Mouse (Mus musculus): ENCODE results near the gene 2210016L21Rik.
"Not testable (repeated sequence)": the region's sequence is repeated elsewhere in the genome, so short reads cannot be mapped to it uniquely, and the experiment has no call there.

2210016L21Rik gene

GRCm38 (mm10) chr5:114942074-114942765 is at the start of gene 2210016L21Rik:
Gene 2210016L21Rik, plus strand, starts transcription at chr5:114942158.
- DNase-seq, result peak; percentile 85 to 92

DNA sequence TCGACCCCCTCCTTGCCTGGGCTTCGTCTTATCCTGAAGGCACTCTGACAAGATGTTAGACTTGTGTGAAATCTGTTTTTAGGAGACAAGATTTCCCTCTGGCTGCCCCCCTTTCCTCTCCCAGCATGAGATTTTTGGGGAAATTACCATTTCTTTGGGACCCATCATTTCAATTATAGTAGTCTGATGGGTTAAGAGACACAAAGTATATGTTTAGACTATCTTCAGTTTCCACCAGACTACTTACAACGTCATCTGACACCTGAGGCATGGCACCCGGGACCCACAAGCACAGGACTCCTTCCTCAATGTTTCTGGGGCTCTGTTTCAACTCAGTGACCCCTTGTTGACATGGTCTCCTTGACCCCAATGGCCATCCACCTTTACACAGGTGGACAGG is 46.4 kb upstream of the 2210016L21Rik start:
- no peak for DNase-seq

DNA sequence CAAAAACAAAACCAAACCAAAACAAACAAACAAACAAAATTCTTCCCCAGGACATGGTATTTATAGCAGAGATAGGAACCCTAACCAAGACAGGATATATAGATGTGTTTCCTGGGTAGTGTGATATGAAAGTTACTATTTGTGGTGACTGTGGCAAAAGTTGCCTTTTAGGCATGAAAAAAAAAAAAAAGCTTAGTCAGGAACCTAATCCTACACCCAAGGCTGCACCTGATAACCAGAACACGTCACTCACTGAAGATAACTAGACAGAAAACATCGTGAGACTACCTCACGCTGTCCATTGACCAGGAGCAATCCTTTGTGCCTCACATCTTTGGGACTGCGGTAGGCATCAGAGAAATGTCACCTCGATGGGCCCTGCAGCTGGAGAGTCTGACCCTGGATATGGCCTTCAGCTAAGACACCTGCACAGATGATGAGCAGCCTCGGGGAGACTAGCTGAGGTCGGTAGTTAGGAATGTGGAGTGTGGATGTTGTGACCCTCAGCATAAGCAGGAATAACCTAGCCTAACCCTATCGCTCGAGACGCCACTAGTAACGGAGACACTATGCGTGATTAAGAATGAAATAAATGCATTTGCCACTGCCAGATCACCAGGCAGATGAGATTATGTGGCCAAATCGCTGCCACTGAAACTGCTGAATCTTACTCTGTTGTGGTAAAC is 45.1 kb upstream of the 2210016L21Rik start, which contains the start of gene Oasl2:
Gene Oasl2 (plus strand): TSS at position 249 of the 686 bp plus-strand sequence.
- DNase-seq, result no peak

DNA sequence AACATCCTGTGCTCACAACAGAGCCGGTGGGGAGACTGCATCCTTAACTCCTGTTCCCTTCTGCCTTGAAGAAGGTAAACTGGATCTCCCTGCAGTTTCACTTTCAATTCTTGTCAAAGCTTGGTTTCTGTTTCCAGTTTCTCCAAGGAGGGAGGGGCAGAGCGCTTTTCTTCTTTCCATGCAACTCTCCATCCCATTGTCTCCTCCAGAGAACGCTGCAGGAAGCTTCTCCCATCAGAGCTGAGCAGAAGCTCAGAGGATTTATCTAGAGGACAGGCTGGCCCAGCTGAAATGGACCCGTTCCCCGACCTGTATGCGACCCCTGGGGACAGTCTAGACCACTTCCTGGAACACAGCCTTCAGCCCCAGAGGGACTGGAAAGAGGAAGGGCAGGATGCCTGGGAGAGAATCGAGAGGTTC is 44.6 kb upstream of the 2210016L21Rik start:
- no peak for DNase-seq

GRCm38 (mm10) chr5:114898857-114899256 is 43.1 kb upstream of the 2210016L21Rik start:
- no peak for DNase-seq

DNA sequence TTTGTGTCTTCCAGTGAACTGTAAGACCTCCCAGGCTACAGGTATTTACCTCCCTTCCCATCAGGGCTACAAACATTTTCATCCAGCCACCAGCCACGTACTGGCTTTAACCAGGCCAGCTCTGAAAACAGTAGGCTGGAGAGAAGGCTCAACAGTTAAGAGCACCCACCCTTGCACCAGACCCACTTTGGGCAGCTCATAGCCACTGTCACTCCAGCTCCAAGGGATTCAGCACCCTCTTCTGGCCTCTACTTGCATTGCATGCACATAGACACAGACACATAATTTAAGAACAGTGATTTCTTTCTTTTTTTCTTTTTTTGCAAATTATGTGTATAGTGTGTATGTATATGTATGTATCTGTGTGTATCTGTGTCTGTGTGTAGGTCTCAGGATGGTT is 39.5 kb upstream of the 2210016L21Rik start:
- DNase-seq, result peak; percentile 15 to 17

DNA sequence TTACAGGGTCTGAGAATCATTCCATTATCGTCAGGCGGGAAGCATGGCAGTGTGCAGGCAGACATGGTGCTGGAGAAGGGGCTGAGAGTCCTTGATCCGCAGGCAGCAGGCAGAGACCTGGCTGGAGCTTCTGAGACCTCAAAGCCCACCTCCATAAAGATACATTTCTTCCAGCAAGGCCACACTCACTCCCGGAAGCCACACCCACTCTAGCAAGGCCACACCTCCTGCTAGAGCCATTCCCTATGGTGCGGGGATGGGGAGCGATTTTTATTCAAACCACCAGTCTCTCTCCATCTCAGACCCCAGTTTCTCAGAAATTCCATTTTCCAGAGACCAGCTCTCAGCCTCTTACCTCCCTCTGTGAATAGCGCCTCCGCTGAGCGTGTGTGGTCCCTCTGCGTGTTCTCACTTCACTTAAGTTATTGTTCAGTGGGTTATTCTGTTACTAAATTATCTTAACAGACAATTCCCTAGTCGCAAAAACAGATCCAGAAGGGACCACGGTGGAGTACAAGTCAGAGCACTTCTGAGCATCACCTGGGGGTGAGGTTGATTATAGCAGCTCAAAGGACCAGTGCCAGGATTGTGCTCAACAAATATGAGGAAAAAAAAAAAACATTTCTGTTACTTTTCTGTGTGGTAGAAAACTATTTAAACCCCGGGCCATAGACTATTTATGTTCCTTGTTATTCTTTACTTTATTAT is 33.2 kb upstream of the 2210016L21Rik start:
- no peak for DNase-seq

- DNase-seq, result no peak
Measured at GRCm38 (mm10) chr5:114913686-114914085, 28.3 kb upstream of the 2210016L21Rik start.

- DNase-seq, result no peak
Measured at GRCm38 (mm10) chr5:114914855-114915254, 27.1 kb upstream of the 2210016L21Rik start.

GRCm38 (mm10) chr5:114915854-114916253 is 26.1 kb upstream of the 2210016L21Rik start:
- no peak for DNase-seq

GRCm38 (mm10) chr5:114916777-114917176 is 25.2 kb upstream of the 2210016L21Rik start:
- DNase-seq, result no peak

GRCm38 (mm10) chr5:114917357-114917756 is 24.6 kb upstream of the 2210016L21Rik start:
- not testable (repeated sequence) for DNase-seq

DNA sequence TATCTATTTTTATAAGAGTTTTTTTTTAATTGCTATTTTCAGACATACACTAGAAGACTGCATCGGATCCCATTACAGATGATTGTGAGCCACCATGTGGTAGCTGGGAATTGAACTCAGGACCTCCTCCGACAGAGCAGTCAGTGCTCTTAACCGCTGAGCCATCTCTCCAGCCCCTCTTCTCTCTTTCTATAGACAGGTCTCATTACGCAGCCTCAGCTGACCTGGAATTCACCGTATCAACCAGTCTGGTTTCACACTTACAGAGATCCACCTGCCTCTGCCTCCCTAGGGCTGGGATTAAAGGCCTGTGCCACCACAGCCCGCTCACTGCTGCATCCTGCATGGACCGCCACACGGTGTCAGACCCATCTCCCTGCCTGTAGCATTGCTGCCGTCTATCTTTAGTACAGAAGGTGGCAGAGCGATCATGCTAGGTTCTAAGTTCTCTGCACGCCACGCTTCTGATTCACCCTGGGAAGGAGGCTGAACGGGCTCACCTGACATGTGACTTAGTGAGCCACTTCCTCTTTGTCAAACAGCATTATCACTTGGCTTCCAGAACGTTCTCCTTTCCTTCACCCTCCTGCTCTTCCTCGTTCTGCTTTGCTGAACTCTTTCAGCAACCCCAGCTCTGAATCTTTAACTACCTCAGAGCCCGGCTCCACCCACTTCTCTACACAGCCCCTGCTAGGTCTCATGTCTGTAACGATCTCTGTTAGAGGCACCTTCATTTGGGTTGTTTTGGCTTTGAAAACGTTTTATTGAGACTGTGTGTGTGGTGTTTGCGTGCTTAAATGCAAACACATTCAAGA is 20.2 kb upstream of the 2210016L21Rik start:
- no peak for DNase-seq

GRCm38 (mm10) chr5:114922366-114922731 is 19.6 kb upstream of the 2210016L21Rik start:
- no peak for DNase-seq

DNA sequence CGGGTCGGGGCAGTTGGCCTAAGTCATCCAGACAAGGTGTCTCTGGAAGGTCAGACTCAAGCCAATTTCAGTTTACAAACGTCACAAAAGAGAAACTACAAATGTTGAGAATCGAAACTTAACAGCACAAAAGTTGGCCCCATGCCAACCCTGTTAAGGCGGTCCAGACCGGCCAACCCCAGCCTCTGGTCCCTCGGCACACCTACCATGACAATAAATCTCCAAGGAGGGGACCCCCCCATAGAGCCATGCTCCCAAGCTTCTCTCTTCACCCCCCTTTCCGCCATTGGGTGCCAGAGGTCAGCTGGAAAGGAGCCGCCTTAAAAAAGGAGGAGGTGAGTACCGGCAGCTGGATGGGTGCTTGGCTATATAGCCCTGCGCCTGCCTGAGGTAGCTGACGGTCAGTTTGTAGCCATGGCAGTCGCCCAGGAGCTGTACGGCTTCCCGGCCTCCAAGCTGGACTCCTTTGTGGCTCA is 18.9 kb upstream of the 2210016L21Rik start, which contains the start of gene Oasl1:
Gene Oasl1 (plus strand): TSS at position 243 of the 476 bp plus-strand sequence.
- DNase-seq, result no peak

DNA sequence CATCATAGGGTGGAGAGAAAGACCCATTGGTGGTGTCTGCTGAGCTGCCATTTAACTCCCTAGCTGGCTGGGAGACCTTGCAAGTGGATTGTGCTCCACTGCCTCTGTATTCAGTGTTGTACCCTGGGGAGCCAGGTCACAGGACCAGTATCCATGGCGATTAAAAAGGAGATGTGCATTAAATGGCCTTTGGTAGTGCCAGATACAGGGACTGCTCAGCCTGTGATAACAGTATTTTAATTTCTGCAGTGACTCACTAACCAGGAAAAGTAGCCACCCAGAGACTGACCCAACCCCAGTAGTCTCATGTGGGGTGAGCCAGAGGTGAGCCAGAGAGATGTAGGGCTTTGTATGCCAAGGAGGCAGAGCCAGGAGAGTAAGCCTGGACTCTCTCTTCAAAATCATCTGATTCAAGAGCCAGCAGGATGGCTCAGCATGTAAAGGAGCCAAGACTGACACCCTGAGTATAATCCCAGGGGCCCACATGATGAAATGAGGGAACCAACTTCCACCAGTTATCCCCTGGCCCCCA is 15.7 kb upstream of the 2210016L21Rik start:
- no peak for DNase-seq

DNA sequence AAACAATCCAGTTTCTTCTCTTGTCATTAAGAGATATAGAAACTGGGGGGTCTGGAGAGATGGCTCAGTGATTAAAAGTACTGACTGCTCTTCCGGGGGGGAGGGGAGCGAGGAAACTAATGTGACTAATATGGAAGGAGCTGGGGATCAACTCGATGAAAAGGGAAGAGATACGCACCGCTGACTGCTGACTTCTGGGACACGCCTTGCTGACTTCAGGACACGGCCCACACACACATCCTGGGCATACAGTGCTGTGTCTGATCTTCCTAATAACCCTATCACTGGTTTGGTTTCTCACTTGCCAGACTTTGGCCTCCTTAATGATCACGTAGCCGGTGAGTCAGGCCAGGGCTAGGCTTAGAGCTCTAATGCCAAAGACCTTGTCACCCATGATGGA is 15.2 kb upstream of the 2210016L21Rik start:
- no peak for DNase-seq

DNA sequence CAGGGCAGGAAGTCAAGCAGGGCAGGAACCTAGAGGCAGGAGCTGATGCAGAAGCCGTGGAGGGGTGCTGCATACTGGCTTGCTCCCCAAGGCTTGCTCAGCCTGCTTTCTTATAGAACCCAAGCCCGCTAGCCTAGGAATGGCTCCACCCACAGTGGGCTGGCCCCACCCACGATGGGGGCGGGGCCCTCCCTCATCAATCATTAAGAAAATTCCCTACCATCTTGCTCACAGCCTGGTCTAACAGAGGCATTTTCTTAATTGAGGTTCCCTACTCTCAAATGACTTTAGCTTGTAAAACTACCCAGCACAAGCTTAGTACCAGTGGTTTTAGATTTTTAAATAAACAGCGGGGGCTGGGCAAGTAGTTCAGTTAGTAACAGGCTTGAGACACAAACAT is 10.3 kb upstream of the 2210016L21Rik start:
- no peak for DNase-seq

GRCm38 (mm10) chr5:114933206-114933605 is 8.8 kb upstream of the 2210016L21Rik start:
- no peak for DNase-seq

- no peak for DNase-seq
Measured at GRCm38 (mm10) chr5:114935838-114936237, 6.1 kb upstream of the 2210016L21Rik start.

DNA sequence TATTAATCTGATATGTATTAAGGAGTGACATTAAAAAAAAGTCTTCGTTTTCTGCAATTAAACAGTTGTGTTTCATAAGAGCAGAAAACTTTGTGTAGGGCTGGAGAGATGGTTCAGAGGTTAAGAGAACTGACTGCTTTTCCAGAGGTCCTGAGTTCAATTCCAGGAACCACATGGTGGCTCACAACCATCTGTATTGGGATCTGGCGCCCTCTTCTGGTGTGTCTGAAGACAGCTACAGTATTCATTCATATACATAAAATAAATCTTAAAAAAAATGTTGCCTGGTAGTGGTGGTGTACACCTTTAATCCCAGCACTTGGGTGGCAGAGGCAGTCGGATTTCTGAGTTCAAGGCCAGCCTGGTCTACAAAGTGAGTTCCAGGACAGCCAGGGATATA is 820 bp upstream of the 2210016L21Rik start:
- DNase-seq, result not testable (repeated sequence)

DNA sequence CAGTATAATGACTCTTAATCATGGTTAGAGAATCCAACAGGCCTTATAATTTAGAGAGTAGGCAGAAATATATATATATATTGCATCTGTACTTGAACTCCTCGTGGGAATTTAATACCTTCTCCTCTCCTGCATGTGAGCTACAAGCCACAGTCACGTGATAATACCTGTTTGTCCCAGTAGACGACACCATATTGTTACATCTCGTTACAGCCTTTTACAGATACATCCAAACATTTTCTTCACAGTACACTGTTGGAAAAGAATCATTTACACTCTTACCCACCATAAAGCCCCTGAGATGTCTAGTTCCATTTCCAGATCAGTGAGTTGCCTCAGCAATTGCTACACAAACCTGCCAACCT is 790 bp downstream of the 2210016L21Rik start:
- no peak for DNase-seq

All from cerebellum, adult 18-20 months (tissue).